Mouse (Mus musculus) spleen, postnatal 36 days (tissue): ENCODE measurements around the gene Cadm2.

Source experiments
- DNase-seq, 2 experiments: peaks; one replicate each; pipeline ENCODE4 v3.0.0; 2022; ENCODE audit warnings: low spot score in 2 of 2, mixed read lengths in 1 of 2

Gene Cadm2

DNA sequence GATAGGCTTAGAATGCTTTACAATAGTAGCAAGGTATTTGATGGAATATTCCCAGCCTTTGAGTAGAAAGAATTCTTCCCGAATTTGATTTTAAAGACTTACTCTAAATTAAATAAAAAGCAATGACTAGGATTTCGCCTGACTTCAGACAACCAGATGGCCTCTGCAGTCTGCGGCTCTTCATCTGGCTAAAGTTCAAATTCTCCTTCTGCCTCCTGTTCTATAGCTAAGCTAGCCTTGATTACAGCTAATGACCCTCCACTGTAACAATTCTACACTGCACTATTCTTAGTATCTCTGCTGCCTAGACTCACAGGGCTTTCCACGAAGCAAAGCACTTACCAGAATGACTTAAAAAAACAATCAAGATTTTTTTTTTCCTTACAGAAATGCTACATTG, 495.9 kb downstream of the Cadm2 start:
- no peak for DNase-seq

DNA sequence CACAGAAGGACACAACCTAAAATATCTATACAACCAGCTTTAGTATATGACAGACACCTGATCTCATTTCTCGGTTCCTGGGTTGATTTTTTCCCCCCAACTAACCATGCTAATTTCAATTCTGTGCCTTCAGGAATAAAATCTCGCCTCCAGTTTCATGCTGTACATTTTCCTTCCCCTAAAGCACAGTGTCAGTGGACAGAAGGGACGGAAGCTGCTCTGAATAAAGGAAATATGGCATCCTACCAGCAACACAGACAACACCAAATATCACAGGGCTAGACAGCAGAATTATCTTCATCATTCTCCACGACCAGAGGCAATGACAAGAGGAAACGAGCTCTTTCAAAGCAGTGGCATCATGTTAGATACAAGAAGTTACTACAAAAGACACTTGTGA, 498.2 kb downstream of the Cadm2 start:
- no peak for DNase-seq

DNA sequence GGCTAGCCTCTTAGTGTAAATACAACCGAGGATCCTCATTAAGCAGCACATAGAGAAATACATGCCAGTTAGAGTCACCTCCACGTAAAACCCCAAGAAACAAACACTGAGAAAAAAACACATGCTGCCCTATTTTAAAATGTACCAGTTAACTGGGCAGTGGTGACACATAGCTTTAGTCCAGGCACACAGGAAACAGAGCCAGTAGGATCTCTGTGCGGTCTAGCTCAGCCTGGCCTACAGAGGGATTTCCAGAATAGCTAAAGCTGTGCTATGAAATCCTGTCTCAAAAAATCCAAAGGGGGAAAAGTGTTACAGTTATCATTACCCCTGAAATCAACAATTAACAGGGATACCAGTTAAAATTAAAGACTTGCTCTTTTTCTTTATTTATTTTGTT, 498.9 kb downstream of the Cadm2 start:
- DNase-seq, result no peak

DNA sequence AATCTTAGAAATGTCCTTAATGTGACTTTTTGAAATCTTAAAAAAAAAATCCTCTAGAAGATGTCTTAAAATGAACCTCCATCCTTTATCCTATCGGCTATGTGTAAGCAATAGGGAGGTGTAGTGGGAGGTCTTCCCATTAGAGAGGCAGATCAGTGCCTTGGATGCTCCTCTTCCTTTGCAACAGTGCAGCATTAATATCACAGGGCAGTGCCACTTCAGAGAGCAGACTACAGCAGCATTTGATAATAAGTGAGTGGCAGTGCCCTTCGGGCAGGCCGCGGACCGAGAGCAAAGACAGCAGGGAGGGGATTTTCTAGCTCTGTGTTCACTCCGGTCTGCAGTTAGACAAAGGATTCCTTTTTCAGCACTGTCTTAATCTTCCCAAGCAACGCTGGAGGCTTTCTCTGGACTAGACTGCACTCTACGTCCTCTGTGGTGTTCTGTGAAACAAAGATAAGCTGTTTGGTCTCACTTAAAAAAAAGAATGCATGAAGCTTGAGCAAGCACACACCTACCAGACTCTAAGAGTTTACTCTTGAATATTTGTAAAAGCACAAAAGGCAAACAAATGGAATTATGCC, 514.1 kb downstream of the Cadm2 start:
- DNase-seq, result no peak

DNA sequence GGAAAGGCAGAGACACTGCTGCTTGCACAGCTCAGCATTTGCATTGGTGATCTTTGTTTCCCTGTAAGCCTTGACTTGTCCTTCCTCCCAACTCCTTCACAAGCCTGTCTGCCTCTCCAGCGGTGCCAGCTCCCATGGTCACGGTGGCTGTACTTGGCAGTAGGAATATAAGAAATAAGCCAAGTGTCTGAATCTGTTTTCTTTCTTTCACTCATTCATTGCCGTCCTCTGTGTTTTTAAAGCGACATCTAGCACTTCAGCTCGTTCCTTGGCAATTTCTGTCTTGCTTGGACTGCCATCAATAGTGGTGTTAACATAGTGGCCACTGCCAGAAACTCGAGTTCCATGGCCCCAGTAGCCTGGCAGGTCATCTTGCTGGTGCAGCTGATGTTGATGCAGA, 524.0 kb downstream of the Cadm2 start:
- no peak for DNase-seq

DNA sequence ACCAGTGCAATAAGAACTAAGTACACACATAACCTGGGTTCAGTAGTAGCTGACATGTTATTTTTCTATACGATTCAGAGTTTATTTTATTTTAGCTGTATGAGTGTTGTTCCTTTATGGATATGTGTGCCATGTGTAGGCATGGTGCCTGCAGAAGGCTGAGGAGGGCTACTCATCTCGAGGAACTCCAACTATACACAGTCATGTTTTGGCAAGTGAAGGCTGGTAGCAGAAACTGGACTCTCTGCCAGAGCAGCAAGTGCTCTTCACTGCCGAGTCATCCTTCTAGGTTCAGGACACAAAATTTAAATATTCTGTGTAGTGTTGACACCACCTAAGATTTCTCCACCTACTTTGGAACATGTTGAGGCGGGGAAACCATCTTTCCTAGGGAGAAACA, 524.8 kb downstream of the Cadm2 start:
- no peak for DNase-seq

DNA sequence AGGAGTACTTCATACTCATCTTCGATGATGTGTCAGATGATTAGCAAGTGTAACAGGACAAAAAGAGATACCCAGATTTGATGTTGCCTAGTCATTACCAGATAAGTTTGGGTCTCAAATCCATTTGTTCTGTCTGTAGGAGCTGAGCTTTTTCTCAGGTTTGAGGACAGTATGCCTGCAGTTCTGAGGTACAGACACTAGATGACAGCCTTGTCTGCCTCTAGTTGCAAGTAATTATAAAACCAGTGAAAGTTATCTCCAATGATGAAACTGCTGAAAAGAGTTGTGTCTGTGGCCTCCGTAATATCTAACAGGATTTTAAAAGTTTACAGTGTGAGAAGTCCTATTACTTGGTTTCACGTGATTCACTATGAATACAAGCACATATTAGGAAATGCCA, 531.0 kb downstream of the Cadm2 start:
- no peak for DNase-seq

DNA sequence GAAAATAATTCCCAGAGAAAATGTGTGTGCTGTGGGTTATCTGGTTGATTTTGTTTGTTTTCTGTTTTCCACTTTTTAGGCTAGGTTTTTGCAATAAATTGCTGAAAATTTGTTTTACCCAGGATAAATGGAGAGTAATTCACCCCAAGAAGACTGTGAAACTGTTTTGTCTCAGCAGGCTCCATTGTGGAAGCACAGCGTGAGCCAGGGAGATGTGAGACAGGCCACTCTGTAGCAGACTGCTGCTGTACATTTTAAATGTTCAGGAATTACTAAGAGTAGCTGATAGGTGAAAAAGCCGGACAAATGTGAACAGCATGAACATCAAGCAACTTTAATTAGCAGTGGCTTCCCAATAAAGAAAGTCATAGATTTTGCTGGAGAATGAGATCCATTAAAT, 541.4 kb downstream of the Cadm2 start:
- DNase-seq, result no peak

DNA sequence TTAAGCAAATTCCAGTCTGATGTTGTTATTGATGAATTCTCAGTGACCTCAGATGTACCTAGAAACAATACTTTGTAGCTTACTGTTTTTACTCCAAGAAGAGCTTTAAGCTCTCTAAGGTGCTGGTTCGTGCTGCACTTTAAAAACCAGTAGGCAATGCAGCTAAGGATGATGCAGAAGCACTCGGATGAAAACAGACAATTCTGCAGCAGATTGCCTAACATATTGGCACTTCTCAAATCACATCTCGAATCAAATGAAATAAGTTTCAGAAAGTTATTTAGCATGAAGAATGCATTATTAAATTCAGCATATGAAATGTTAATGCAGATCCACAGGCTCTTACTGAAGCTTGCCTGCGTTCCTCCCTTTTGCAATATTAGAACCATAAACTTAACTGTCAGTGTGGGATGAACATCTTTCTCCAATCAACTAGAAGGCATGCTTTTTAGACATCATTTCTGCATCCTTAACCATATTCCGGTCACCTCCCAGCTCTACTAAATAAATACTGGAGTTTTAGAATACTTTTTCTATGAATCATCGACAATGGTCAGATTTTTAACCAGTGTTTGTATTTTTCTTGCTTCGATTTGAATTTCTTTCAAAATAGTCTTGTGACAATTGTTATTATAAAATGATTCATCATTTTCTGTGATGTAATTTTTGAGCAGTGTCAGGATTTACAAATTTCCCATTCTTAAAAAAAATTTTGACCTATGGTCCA, 544.4 kb downstream of the Cadm2 start:
- DNase-seq, result no peak

DNA sequence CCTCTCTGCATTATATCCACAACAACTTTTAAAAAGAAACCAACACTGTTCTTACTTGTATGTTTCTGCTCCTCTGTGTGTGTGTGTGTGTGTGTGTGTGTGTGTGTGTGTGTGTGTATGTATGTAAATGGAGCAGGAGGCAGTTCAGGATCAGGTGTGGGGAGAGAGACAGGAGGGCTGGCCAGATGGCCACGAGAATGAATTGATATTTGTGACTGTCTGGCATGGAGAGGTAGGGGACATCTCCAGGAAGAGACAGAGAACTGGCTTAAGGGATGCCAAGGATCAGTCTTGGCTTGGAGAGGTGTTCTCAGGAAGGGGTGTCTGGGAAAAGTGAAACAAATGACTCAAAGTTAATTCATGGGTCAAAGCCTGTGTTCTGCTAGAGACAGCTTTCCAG, 552.2 kb downstream of the Cadm2 start:
- no peak for DNase-seq

DNA sequence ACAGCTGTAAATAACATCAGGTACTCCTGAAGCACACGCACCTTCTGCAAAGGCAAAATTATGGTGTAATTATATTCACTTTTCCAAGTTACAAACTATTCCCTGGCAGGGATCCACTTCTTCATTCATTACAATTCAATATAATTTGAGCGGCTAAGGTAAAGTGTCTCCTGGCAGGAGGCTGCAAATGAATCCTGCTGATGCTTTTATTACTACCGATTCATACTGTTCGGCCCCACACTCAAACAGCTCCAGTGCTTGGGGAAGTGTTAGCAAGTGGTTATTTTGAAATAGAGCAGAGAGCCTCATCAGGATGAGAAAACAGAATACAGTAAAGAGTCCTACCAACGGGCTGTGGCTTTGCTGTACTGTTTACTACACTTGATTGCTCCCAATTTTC, 589.8 kb downstream of the Cadm2 start:
- DNase-seq, result no peak

DNA sequence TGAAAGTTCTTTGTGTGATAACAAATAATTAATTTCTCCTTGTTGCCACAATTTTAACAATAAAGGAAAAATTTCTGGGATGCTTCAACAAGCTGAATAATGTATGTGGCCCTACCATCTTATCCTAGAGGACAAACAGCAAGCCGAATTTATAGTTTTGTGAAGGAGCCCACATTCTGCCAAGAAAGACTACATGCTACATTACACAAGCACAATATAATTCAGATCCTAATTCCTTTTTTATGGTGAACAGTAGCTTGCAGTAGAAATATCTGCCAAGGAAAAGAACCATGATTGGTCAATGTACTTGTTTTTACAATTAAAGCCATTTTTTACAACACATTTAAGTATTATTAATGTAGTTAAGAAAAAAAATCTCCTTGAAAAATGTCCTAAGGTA, 600.9 kb downstream of the Cadm2 start:
- DNase-seq, result no peak

DNA sequence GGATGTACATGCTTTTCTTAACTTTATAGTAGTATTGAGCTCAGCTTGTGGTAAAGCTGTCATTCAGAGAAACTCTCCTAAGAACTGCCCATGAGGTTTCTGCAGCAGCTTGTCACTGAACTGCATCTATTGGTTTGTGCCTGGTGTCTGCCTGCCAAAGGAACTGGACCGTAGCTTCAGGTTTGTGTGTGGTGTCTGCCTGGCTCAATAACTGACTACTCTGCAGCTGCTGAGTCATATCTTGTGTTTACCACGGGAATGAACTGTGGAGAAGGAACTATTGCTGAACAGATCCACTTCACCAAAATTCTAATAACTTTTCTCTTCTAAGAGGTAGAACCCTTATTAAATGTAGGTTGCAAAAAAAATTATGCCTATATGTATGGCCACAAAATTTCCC, 603.0 kb downstream of the Cadm2 start:
- DNase-seq, result no peak

DNA sequence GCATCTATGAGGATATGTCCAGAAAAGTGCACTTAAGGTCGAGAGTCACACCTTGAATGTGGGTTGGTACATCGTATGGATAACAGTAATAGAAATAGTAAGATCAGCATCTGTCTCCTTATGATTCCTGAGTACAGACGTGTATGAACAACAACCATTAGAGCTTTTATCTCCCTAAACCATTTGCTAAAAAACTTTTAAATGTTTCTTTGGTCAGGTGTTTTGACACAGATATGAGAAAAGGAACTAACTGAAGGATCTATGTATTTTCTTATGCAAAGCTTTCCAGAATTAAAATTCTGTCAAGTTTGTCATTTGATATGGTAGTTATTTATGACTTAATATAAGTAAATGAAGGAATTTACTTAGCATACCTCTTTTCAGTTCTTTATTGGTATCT, 617.5 kb downstream of the Cadm2 start:
- DNase-seq, result no peak

DNA sequence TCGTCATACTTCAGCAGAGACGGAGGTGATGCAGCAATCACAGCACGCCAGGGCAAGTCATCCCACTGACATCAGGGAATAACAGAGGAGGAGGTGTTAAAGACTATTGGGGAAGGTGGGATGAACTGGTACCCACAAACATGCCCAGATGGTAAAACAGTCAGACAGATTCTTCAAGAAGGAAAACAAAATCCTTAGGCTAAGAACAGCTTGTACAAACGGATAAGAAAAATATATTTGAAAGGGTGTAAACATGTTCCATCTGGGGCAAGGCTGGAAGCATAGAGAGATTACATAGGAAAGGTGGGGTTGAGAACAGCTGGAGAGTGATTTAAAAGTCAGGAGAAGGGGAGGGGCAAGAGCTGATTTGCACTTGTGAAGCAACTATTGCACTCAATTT, 619.0 kb downstream of the Cadm2 start:
- no peak for DNase-seq

DNA sequence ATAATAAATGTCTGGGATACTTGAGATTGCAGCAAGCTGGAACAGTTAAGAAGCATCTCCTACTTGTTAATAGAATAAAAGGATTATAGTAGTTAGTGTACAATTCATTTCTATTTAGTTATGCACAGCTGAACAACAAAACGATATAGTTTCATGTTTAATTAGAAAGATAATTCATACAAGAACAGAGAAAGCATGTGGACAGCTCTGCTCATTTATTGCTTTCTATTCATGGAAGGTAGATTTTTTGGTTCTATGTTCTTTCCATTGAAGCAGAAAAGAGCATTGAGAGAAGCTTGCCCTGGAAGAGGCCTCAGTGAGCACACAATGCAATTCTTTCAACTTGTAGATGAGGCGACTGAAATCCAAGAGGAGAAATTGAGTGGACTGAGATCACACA, 623.2 kb downstream of the Cadm2 start:
- DNase-seq, result no peak

DNA sequence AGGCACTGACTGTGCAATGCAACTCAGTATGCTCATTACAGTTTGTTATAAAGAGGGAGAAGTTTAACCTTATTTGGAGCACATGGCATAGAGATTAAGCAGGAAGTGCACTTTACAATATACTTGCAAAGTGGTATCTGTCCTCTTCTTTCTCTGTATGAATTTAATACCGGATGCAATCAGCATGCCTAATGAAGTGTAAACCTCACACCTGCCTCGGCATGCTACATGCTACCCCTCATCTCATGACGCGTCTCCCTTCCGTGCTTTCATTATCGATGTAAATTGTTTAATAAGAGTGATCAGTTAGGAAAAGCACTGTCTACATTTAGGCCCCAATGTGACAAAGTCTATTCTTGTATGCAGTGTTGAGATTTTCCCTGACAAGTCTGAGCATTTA, 633.0 kb downstream of the Cadm2 start:
- DNase-seq, result no peak

DNA sequence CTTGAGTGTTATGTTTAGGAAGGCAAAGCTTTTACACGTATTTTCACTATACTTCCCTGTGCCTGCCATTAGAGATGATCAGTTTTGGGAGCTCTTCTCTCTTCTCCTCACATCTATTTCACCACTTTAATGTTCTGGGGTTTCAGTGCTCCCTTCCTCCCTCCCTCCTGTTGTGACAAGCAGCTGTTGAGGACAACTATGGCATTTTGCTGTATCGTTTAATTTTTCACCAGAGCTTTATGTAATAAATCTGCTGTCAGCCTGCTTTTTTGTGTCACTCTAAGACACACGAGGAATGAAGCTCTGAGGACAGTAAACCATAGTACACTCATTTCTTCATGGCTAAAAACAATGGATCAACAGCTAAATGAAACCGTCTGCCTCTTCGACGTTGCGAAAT, 633.8 kb downstream of the Cadm2 start:
- DNase-seq, result no peak

DNA sequence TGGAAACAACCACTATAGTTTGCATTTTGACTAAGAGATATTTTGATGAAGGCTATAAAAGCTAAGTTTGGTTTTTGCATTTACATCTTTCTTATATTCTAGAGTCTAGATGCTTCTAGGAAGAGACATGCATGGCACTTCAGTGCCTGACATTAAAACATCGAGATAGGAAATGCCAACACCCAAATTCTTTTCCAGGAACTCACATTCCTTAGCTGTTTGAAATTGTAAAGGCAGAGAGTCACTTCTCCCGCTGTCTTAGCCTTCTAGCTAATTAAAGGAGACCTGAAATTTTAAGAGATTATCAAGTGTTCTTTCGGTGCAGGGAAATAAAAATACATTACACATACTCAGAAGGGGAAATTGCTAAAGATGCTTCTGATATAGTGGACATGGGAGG, 649.8 kb downstream of the Cadm2 start:
- no peak for DNase-seq

DNA sequence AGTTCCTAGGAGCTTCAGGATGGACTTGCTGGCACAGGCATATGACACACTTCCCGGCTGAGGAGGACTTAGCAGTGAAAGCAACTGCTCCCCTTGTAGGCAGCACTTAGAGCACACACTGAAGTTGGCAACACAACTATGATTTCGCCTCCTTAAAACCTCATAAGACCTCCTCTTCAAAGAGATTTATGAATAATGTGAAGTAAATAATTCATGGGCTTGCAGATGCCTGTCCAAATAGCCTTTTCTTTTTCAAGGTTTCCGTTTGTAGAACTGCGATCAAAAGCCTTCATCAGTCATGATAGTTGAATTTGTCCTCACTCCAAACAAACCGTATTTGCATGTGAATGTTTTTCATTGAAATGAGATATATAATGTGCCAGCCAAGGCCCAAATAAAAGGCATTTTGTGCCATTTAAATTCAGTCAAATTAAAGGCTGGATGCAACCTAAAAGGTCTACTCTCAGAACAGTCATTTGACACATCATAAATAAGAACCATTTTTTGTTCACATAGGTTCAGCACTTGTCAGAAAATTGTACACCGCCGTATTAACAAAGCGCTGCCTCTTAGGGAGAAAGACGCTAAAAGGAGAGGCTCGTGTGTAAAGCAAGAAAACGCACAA, 651.1 kb downstream of the Cadm2 start:
- DNase-seq, result no peak

DNA sequence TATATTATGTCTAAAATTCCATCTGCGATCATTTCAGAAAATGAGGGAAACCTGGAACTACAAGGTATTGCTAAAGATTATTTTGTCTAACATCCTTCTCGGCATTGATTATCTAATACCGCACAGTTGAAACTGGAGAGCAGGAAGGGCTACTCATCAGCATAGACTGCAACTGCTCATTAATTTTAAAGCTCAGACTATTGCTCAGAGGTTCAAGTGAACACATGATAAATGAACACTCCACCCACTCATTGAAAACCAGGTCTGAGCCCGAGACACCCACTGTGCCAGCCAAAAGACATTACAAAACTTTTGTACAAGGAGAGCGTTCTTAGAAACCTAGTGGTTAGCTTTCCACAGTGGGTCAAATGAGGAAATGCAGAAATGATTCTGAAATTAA, 652.4 kb downstream of the Cadm2 start:
- no peak for DNase-seq

DNA sequence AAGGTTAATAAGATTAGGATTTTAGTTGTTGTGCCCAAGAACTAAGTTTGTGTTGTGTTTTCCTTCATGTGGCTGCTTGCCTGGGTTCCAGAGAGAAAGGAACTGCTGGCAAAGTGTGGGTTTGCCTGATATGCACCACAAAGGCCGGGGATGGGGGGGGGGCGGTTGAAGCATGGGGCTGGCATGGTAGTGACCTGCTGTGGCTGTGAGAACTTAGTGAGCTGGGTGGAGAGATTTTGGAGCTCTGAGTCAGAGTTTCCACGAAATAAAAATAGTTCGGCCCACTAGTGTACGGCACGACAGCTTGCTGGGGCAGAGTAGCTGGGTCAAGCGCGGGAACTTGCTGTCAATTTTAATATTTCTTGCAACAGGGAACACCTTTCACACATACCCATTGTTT, 653.0 kb downstream of the Cadm2 start:
- DNase-seq, result no peak

DNA sequence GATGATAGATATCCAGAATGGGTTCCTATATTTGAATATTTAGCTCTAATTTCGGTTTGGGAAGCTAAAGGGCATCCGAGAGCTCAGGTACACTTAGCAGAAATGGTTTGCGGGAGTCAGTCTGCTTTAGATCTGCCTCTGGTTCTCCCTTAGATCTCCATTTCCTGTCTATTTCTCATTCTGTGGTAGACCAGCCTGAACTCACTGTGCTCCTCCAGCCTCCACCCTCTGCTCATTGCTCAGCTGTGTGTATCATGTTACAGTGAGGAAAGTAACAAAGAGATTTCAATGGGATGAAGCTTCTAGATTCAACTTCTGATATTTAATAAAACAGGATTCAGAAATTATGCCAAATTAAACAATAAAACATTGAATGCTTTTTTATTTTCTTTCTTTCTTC, 661.6 kb downstream of the Cadm2 start:
- no peak for DNase-seq

DNA sequence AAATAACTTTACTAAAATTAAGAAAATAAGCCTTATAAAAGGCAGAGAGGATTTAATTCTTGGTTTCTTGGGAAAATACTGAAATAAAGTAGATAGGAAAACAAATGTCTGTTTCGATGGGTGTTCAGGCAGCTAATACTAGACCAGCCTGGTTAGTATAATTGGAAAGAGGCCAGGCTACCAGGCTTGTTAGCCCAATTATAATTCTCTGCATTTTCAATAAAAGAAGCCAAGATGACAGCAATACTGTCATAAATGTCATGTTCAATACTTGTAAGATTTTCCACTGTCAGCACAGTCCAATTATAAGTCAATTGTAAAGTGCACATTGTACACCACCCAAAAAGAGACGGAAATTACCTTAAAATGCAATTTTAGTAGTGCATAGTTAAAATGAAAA, 664.8 kb downstream of the Cadm2 start:
- DNase-seq, result no peak
